Mouse (Mus musculus) midbrain, embryonic 10.5 days (tissue): ENCODE data around the gene Epb41l2. TPM values are rescaled to one million over a fixed set of nuclear protein-coding genes. Genes with fewer than 3 reads are reported as not detected.
A peak's percentile ranks its signal among the peaks of the same experiment; 100 is the strongest.

Source experiments
- DNase-seq: peaks from one replicate; pipeline ENCODE4 v3.0.0-alpha.2; 2017; ENCODE audit warnings: low spot score
- H3K27ac ChIP-seq: fragments of 300-500 bp; sonication (generic); replicated peaks from 2 replicates; pipeline ENCODE4 v1.5.1; 2016; ENCODE audit warnings: mild to moderate bottlenecking
- H3K27me3 ChIP-seq: fragments of 300-500 bp; sonication (generic); 2 replicates; pipeline ENCODE4 v1.6.1; 2016; ENCODE audit warnings: low read depth, mild to moderate bottlenecking; ENCODE audit not compliant: poor library complexity, severe bottlenecking
- H3K36me3 ChIP-seq: fragments of 300-500 bp; sonication (generic); 2 replicates; pipeline ENCODE4 v1.6.1; 2016; ENCODE audit warnings: mild to moderate bottlenecking, moderate library complexity
- H3K4me1 ChIP-seq: fragments of 300-500 bp; sonication (generic); 2 replicates; pipeline ENCODE4 v1.6.1; 2016
- H3K4me3 ChIP-seq: fragments of 300-500 bp; sonication (generic); 2 replicates; pipeline ENCODE4 v1.5.1; 2016; ENCODE audit warnings: mild to moderate bottlenecking, moderate library complexity
- H3K9me3 ChIP-seq: fragments of 300-500 bp; sonication (generic); replicated peaks from 2 replicates; pipeline ENCODE4 v1.6.1; 2016; ENCODE audit warnings: mild to moderate bottlenecking
- WGBS: fragments of 180-500 bp; shearing (Covaris S2); methylation state at CpG from one replicate; pipeline ENCODE4 v1.1.7; 2016; 5-methylcytosine and 5-hydroxymethylcytosine counted together
- polyA plus RNA-seq: library from polyadenylated mRNA; unstranded; fragments of >200 nt; fragmentation: Nextera tagmentation; extraction: Ambion mirVana; gene quantifications from 2 replicates; pipeline ENCODE4 v1.2.1, GENCODE M21; 2016

The Epb41l2 gene
- polyA plus RNA-seq, 1 experiment from 2014 or later, result 43.2 TPM

GRCm38 (mm10) chr10:25392786-25393185, 33.2 kb downstream of the Epb41l2 start:
- no peak for DNase-seq
- 91% methylated on average over 7 of the region's 7 CpGs for WGBS

GRCm38 (mm10) chr10:25393721-25394120, 34.1 kb downstream of the Epb41l2 start:
- H3K9me3 ChIP-seq, result no peaks in the 10 kb centered on the region
- H3K4me1 ChIP-seq, result peaks cover 10% of the 10 kb centered on the region; the same call in 1 of the 2 replicates
- no peaks in the 10 kb centered on the region for H3K36me3 ChIP-seq
- H3K27ac ChIP-seq, result no peak overlapping the region
- no peaks in the 10 kb centered on the region for H3K27me3 ChIP-seq
- DNase-seq, result no peak
- 93% methylated on average over 1 of the region's 1 CpGs for WGBS
- no peak overlapping the region for H3K4me3 ChIP-seq

More at GRCm38 (mm10) chr10:25392786-25393185, 33.2 kb downstream of the Epb41l2 start:
- H3K36me3 ChIP-seq, result no peaks in the 10 kb centered on the region
- H3K9me3 ChIP-seq, result no peaks in the 10 kb centered on the region
- no peak overlapping the region for H3K4me3 ChIP-seq
- H3K4me1 ChIP-seq, result peaks cover 2% of the 10 kb centered on the region; the same call in 1 of the 2 replicates
- H3K27me3 ChIP-seq, result no peaks in the 10 kb centered on the region
- H3K27ac ChIP-seq, result no peak overlapping the region

- peaks cover 10% of the 10 kb centered on the region; the same call in 1 of the 2 replicates for H3K4me1 ChIP-seq
- no peaks in the 10 kb centered on the region for H3K27me3 ChIP-seq
- no peaks in the 10 kb centered on the region for H3K9me3 ChIP-seq
- 91% methylated on average over 5 of the region's 5 CpGs for WGBS
- no peak for DNase-seq
- no peak overlapping the region for H3K27ac ChIP-seq
- no peaks in the 10 kb centered on the region for H3K36me3 ChIP-seq
- no peak overlapping the region for H3K4me3 ChIP-seq
These were observed 35.8 kb downstream of the Epb41l2 start for GRCm38 (mm10) chr10:25395236-25395886.

GRCm38 (mm10) chr10:25396859-25397258, 37.3 kb downstream of the Epb41l2 start:
- Histone ChIP-seq H3K9me3 (no peaks in the 10 kb centered on the region), H3K4me3 (no peak overlapping the region), H3K36me3 (no peaks in the 10 kb centered on the region), H3K27ac (no peak overlapping the region), H3K27me3 (no peaks in the 10 kb centered on the region), H3K4me1 (peaks cover 10% of the 10 kb centered on the region; the same call in 1 of the 2 replicates)
- 82% methylated on average over 3 of the region's 3 CpGs for WGBS
- no peak for DNase-seq

GRCm38 (mm10) chr10:25397767-25398690, 38.4 kb downstream of the Epb41l2 start:
- no peaks in the 10 kb centered on the region for H3K27me3 ChIP-seq
- H3K4me1 ChIP-seq, result peaks cover 10% of the 10 kb centered on the region; the same call in 1 of the 2 replicates
- no peak overlapping the region for H3K4me3 ChIP-seq
- WGBS, result 75% methylated on average over 14 of the region's 14 CpGs
- no peak for DNase-seq
- H3K27ac ChIP-seq, result 0 out of 2 replicates have a peak overlapping the region, but pooled peaks have one; percentile 5
- no peaks in the 10 kb centered on the region for H3K9me3 ChIP-seq
- no peaks in the 10 kb centered on the region for H3K36me3 ChIP-seq

- H3K27ac ChIP-seq, result no peak overlapping the region
- no peak for DNase-seq
- peaks cover 10% of the 10 kb centered on the region; the same call in 1 of the 2 replicates for H3K4me1 ChIP-seq
- WGBS, result 94% methylated on average over 4 of the region's 4 CpGs
- H3K9me3 ChIP-seq, result no peaks in the 10 kb centered on the region
- H3K4me3 ChIP-seq, result no peak overlapping the region
- H3K27me3 ChIP-seq, result no peaks in the 10 kb centered on the region
- H3K36me3 ChIP-seq, result no peaks in the 10 kb centered on the region
These were observed 39.4 kb downstream of the Epb41l2 start for GRCm38 (mm10) chr10:25399016-25399415.

GRCm38 (mm10) chr10:25400076-25400475, 40.5 kb downstream of the Epb41l2 start:
- no peak for DNase-seq
- Histone ChIP-seq H3K27me3 (no peaks in the 10 kb centered on the region), H3K36me3 (no peaks in the 10 kb centered on the region), H3K4me3 (no peak overlapping the region), H3K9me3 (no peaks in the 10 kb centered on the region), H3K4me1 (peaks cover 10% of the 10 kb centered on the region; the same call in 1 of the 2 replicates), H3K27ac (no peak overlapping the region)
- 85% methylated on average over 8 of the region's 8 CpGs for WGBS

GRCm38 (mm10) chr10:25400646-25401045, 41.0 kb downstream of the Epb41l2 start:
- WGBS, result 93% methylated on average over 9 of the region's 9 CpGs
- Histone ChIP-seq H3K9me3 (no peaks in the 10 kb centered on the region), H3K4me3 (no peak overlapping the region), H3K4me1 (peaks cover 10% of the 10 kb centered on the region; the same call in 1 of the 2 replicates), H3K27ac (no peak overlapping the region), H3K27me3 (no peaks in the 10 kb centered on the region), H3K36me3 (no peaks in the 10 kb centered on the region)
- DNase-seq, result no peak

GRCm38 (mm10) chr10:25401356-25401755, 41.8 kb downstream of the Epb41l2 start:
- Histone ChIP-seq H3K4me1 (peaks cover 10% of the 10 kb centered on the region; the same call in 1 of the 2 replicates), H3K4me3 (no peak overlapping the region), H3K27ac (no peak overlapping the region), H3K27me3 (no peaks in the 10 kb centered on the region), H3K9me3 (no peaks in the 10 kb centered on the region), H3K36me3 (no peaks in the 10 kb centered on the region)
- 89% methylated on average over 2 of the region's 2 CpGs for WGBS
- DNase-seq, result no peak

GRCm38 (mm10) chr10:25402886-25403285, 43.3 kb downstream of the Epb41l2 start:
- 64% methylated on average over 1 of the region's 1 CpGs for WGBS
- no peak for DNase-seq
- no peaks in the 10 kb centered on the region for H3K27me3 ChIP-seq
- H3K36me3 ChIP-seq, result no peaks in the 10 kb centered on the region
- peaks cover 7% of the 10 kb centered on the region; the same call in 1 of the 2 replicates for H3K4me1 ChIP-seq
- no peaks in the 10 kb centered on the region for H3K9me3 ChIP-seq
- H3K4me3 ChIP-seq, result no peak overlapping the region
- H3K27ac ChIP-seq, result no peak overlapping the region

- H3K36me3 ChIP-seq, result no peaks in the 10 kb centered on the region
- 87% methylated on average over 15 of the region's 15 CpGs for WGBS
- no peaks in the 10 kb centered on the region for H3K4me1 ChIP-seq
- no peak for DNase-seq
- no peaks in the 10 kb centered on the region for H3K27me3 ChIP-seq
- no peaks in the 10 kb centered on the region for H3K9me3 ChIP-seq
- H3K4me3 ChIP-seq, result no peak overlapping the region
- H3K27ac ChIP-seq, result no peak overlapping the region
These were observed 44.5 kb downstream of the Epb41l2 start for GRCm38 (mm10) chr10:25403813-25404701.

- Histone ChIP-seq H3K36me3 (no peaks in the 10 kb centered on the region), H3K27ac (no peak overlapping the region), H3K9me3 (no peaks in the 10 kb centered on the region), H3K27me3 (no peaks in the 10 kb centered on the region), H3K4me3 (no peak overlapping the region), H3K4me1 (no peaks in the 10 kb centered on the region)
- no peak for DNase-seq
- WGBS, result 79% methylated on average over 6 of the region's 6 CpGs
These were observed 45.1 kb downstream of the Epb41l2 start for GRCm38 (mm10) chr10:25404702-25405098.
